10 mouse cellular contexts compared by ENCODE assay signal in genomic region chr10:69151045-69151444, GRCm38 (mm10). TPM values are rescaled to one million over a fixed set of nuclear protein-coding genes. Genes with fewer than 3 reads are reported as not detected.
DNase-seq lines count a peak whose midpoint lies in the region; ATAC-seq and TF ChIP-seq lines count a peak whose summit lies in the region.
"Had no signal": no experiment of that assay in that cellular context is flagged by ENCODE, and none has a peak within 500 bp of the region (broad histone marks: within the 10 kb centered on the region; RNA-seq: fewer than 3 reads in every experiment).

TSS of gene Rhobtb1 (plus strand) at chr10:69151434.

- no peak within 1 kb of the TSS for H3K27ac ChIP-seq in kidney, embryonic 14.5 days (ENCODE audit: low read depth, low read length)
- no peak within 1 kb of the TSS for H3K27ac ChIP-seq in midbrain, embryonic 14.5 days (replicated peaks; ENCODE audit: low read depth, low read length)
- no peak within 1 kb of the TSS for H3K27ac ChIP-seq in cerebellum, adult 2 months (ENCODE audit: insufficient read depth, low read length)

- TF ChIP-seq POLR2A in cerebellum, adult 2 months (IDR thresholded peaks at IDR 0.05; ENCODE audit: borderline replicate concordance, insufficient read depth, low read length) = no peak

- H3K9ac ChIP-seq in kidney, embryonic 14.5 days (ENCODE audit: low read depth, low read length) = no peak within 1 kb of the TSS
- H3K9ac ChIP-seq in midbrain, embryonic 14.5 days (replicated peaks; ENCODE audit: low read length) = no peak within 1 kb of the TSS

- WGBS in kidney, embryonic 14.5 days = 46% methylated on average over 20 of the region's 20 CpGs
- 89% methylated on average over 20 of the region's 20 CpGs for WGBS in midbrain, embryonic 14.5 days
- WGBS in cerebellum, adult 2 months = 86% methylated on average over 20 of the region's 20 CpGs

- no peaks in the 10 kb centered on the region for H3K9me3 ChIP-seq in kidney, embryonic 14.5 days (ENCODE audit: control insufficient read depth, low read length)
- H3K9me3 ChIP-seq in midbrain, embryonic 14.5 days (ENCODE audit: control insufficient read depth, low read length) = no peaks in the 10 kb centered on the region

- no peaks in the 10 kb centered on the region for H3K4me1 ChIP-seq in kidney, embryonic 14.5 days (ENCODE audit: control insufficient read depth, insufficient read depth, low read length)
- H3K4me1 ChIP-seq in midbrain, embryonic 14.5 days (ENCODE audit: control insufficient read depth, insufficient read depth, low read length) = no peaks in the 10 kb centered on the region
- no peaks in the 10 kb centered on the region for H3K4me1 ChIP-seq in cerebellum, adult 2 months (ENCODE audit: control insufficient read depth, insufficient read depth, low read length)
- H3K4me1 ChIP-seq: megakaryocyte, embryonic 14.5 days had no signal

- peak; percentile 5 for DNase-seq in lung, postnatal 36 days
- no peak for DNase-seq in lung, postnatal 25 days (ENCODE audit: low spot score)
- DNase-seq in gastrocnemius, postnatal 4 days (ENCODE audit: low spot score in 2 of 2) = no peak
- no peak for DNase-seq in midbrain, embryonic 14.5 days
- DNase-seq in cerebellum, adult 2 months = no peak
- DNase-seq in cerebellum, adult 11-12 months = no peak

- H3K4me2 ChIP-seq in kidney, embryonic 14.5 days (replicated peaks; ENCODE audit: low read depth, low read length) = 0 out of 2 replicates have a peak within 1 kb of the TSS, but pooled peaks have one; percentile 2
- no peak within 1 kb of the TSS for H3K4me2 ChIP-seq in midbrain, embryonic 14.5 days (ENCODE audit: low read length)

- H3K27me3 ChIP-seq in kidney, embryonic 14.5 days (ENCODE audit: control insufficient read depth, insufficient read depth, low read length) = no peaks in the 10 kb centered on the region
- no peaks in the 10 kb centered on the region for H3K27me3 ChIP-seq in midbrain, embryonic 14.5 days (ENCODE audit: control insufficient read depth, insufficient read depth, low read length)
- H3K27me3 ChIP-seq in cerebellum, adult 2 months (ENCODE audit: control insufficient read depth, insufficient read depth, low read length) = no peaks in the 10 kb centered on the region
- H3K27me3 ChIP-seq: megakaryocyte, embryonic 14.5 days; Patski had no signal

- H3K4me3 ChIP-seq in kidney, embryonic 14.5 days (ENCODE audit: low read length) = no peak within 1 kb of the TSS
- no peak within 1 kb of the TSS for H3K4me3 ChIP-seq in midbrain, embryonic 14.5 days (replicated peaks; ENCODE audit: low read depth, low read length)
- no peak within 1 kb of the TSS for H3K4me3 ChIP-seq in cerebellum, adult 2 months (replicated peaks; ENCODE audit: insufficient read depth, low read depth, low read length)
- H3K4me3 ChIP-seq: megakaryocyte, embryonic 14.5 days had no signal

- ATAC-seq in kidney, embryonic 14.5 days (ENCODE audit: low FRiP score, low TSS enrichment) = no peak
- no peak for ATAC-seq in midbrain, embryonic 14.5 days (ENCODE audit: low FRiP score, low TSS enrichment)
- no peak for ATAC-seq in inflammation-experienced regulatory T-cells, adult 6 months
- ATAC-seq: Patski had no signal

- TF ChIP-seq CTCF in cerebellum, adult 2 months (IDR thresholded peaks at IDR 0.05; ENCODE audit: borderline replicate concordance, insufficient read depth, low read depth, low read length) = no peak

- H3K36me3 ChIP-seq in kidney, embryonic 14.5 days (ENCODE audit: control insufficient read depth, insufficient read depth, low read length) = no peaks in the 10 kb centered on the region
- H3K36me3 ChIP-seq in midbrain, embryonic 14.5 days (ENCODE audit: control insufficient read depth, insufficient read depth, low read length) = no peaks in the 10 kb centered on the region

RNA-seq across cellular contexts. Expression of gene Rhobtb1, which starts in this region (rescaled TPM):
- 10 to 100 TPM; 23.3 to 25.9 TPM for total RNA-seq in gastrocnemius, postnatal 4 days (2021)
- 20.3 and 26.6 TPM in 2 replicates for polyA plus RNA-seq in kidney, embryonic 14.5 days (2014; fragmentation: Nextera tagmentation; extraction: Ambion mirVana)
- polyA plus RNA-seq in midbrain, embryonic 14.5 days (2014; fragmentation: Nextera tagmentation; extraction: Ambion mirVana) = 16.1 and 18.1 TPM in 2 replicates
- polyA plus RNA-seq in inflammation-experienced regulatory T-cells, adult 6 months (2017; shearing (Covaris generic)) = not detected
- polyA plus RNA-seq in cerebellum, adult 2 months (2012; rRNA removed) = 2.6 and 2.8 TPM in 2 replicates
